Mouse (Mus musculus) adrenal gland, adult 2 months (tissue): ENCODE data around the gene Spred2. TPM values are rescaled to one million over a fixed set of nuclear protein-coding genes. Genes with fewer than 3 reads are reported as not detected.
A peak's percentile ranks its signal among the peaks of the same experiment; 100 is the strongest.

Source experiments
- DNase-seq: peaks from one replicate; pipeline ENCODE4 v3.0.0; 2021
- long read RNA-seq: library from polyadenylated mRNA; stranded (forward); transcript quantifications from one replicate; pipeline ENCODE4 v2.0.0, GENCODE M21; 2021
- polyA plus RNA-seq: library from polyadenylated mRNA; depleted of rRNA; stranded (reverse); fragments of >200 nt; gene quantifications from 2 replicates; pipeline ENCODE4 v1.2.3, GENCODE M21; 2012; rRNA removed
- total RNA-seq, 2 experiments: library from RNA; stranded (reverse); gene quantifications; 2 replicates each; pipeline ENCODE4 v1.2.3; 2021

Spred2 gene
- total RNA-seq (10 to 100 TPM; 27.5 to 34.0 TPM), polyA plus RNA-seq (26.3 and 36.6 TPM in 2 replicates)
- long read RNA-seq, partial matches to known transcripts, result 0 of 1 reads
- long read RNA-seq, other reads (novel, unspliced or antisense), result 1 of 1 reads

GRCm38 (mm10) chr11:19923888-19924756 is at the start of gene Spred2:
Gene Spred2 (plus strand): TSS chr11:19924375.
- peak; percentile 96 for DNase-seq

- DNase-seq, result no peak
Observed at GRCm38 (mm10) chr11:19875551-19875950, 48.6 kb upstream of the Spred2 start.

- DNase-seq, result no peak
Observed at GRCm38 (mm10) chr11:19875964-19876363, 48.2 kb upstream of the Spred2 start.

- DNase-seq, result no peak
Observed at GRCm38 (mm10) chr11:19877239-19877915, 46.8 kb upstream of the Spred2 start.

GRCm38 (mm10) chr11:19881342-19881741 is 42.8 kb upstream of the Spred2 start:
- DNase-seq, result no peak

GRCm38 (mm10) chr11:19890700-19891406 is 33.3 kb upstream of the Spred2 start:
- no peak for DNase-seq

- no peak for DNase-seq
Observed at GRCm38 (mm10) chr11:19893233-19893632, 30.9 kb upstream of the Spred2 start.

GRCm38 (mm10) chr11:19899621-19900020 is 24.6 kb upstream of the Spred2 start:
- DNase-seq, result no peak

GRCm38 (mm10) chr11:19900712-19901111 is 23.5 kb upstream of the Spred2 start:
- DNase-seq, result no peak

GRCm38 (mm10) chr11:19911216-19911615 is 13.0 kb upstream of the Spred2 start:
- no peak for DNase-seq

GRCm38 (mm10) chr11:19912179-19912578 is 12.0 kb upstream of the Spred2 start:
- no peak for DNase-seq

- DNase-seq, result no peak
Observed at GRCm38 (mm10) chr11:19912661-19913060, 11.5 kb upstream of the Spred2 start.

- peak; percentile 70 for DNase-seq
Observed at GRCm38 (mm10) chr11:19913761-19914160, 10.4 kb upstream of the Spred2 start.

- DNase-seq, result no peak
Observed at GRCm38 (mm10) chr11:19917381-19918245, 6.6 kb upstream of the Spred2 start.

GRCm38 (mm10) chr11:19918246-19918540 is 6.0 kb upstream of the Spred2 start:
- DNase-seq, result no peak

- DNase-seq, result peak; percentile 69
Observed at GRCm38 (mm10) chr11:19919460-19919784, 4.8 kb upstream of the Spred2 start.

- DNase-seq, result peak; percentile 94
Observed at GRCm38 (mm10) chr11:19919785-19920671, 4.1 kb upstream of the Spred2 start.

- no peak for DNase-seq
Observed at GRCm38 (mm10) chr11:19921723-19922122, 2.5 kb upstream of the Spred2 start.

- DNase-seq, result no peak
Observed at GRCm38 (mm10) chr11:19922208-19922607, 2.0 kb upstream of the Spred2 start.

- no peak for DNase-seq
Observed at GRCm38 (mm10) chr11:19924757-19925148, 578 bp downstream of the Spred2 start.
